Mouse (Mus musculus) MEL (cell line): ENCODE results near the gene Rhobtb3.

Source experiments
- CHD1 ChIP-seq: IDR thresholded peaks from 2 replicates; pipeline ENCODE4 v1.6.1; 2012; ENCODE audit warnings: low read depth, mild to moderate bottlenecking, inconsistent platforms, low read length, improper control_type of control experiment
- CTCF ChIP-seq, 3 experiments: IDR thresholded peaks in 2 of 3; conservative IDR thresholded peaks in 1 of 3; 2 replicates each; pipeline ENCODE4 v1.5.1; 2011 to 2012; ENCODE audit warnings: low read length in 3 of 3, low read depth in 2 of 3, mild to moderate bottlenecking in 2 of 3, improper control_type of control experiment in 1 of 3, inconsistent platforms in 1 of 3, mixed read lengths in 1 of 3, moderate library complexity in 1 of 3; ENCODE audit not compliant: control insufficient read depth in 1 of 3, insufficient read depth in 1 of 3, poor library complexity in 1 of 3, severe bottlenecking in 1 of 3
- E2F4 ChIP-seq: IDR thresholded peaks from 2 replicates; pipeline ENCODE4 v1.6.1; 2011; ENCODE audit warnings: low read depth, low read length, improper control_type of control experiment, borderline replicate concordance
- EP300 ChIP-seq, 2 experiments: IDR thresholded peaks; 2 replicates each; pipeline ENCODE4 v1.6.1; 2011; ENCODE audit warnings: improper control_type of control experiment in 2 of 2, low read length in 2 of 2, low read depth in 1 of 2, mild to moderate bottlenecking in 1 of 2
- GABPA ChIP-seq: IDR thresholded peaks from 2 replicates; pipeline ENCODE4 v1.6.1; 2012; ENCODE audit warnings: low read depth, mild to moderate bottlenecking, inconsistent platforms, low read length, improper control_type of control experiment, moderate library complexity
- JUND ChIP-seq: IDR thresholded peaks from 2 replicates; pipeline ENCODE4 v1.6.1; 2011; ENCODE audit warnings: low read depth, mild to moderate bottlenecking, improper control_type of control experiment, low read length
- MAFK ChIP-seq: IDR thresholded peaks from 2 replicates; pipeline ENCODE4 v1.6.1; 2011; ENCODE audit warnings: low read depth, mild to moderate bottlenecking, low read length, improper control_type of control experiment, borderline replicate concordance
- MAX ChIP-seq: IDR thresholded peaks from 2 replicates; pipeline ENCODE4 v1.6.1; 2011; ENCODE audit warnings: low read length, improper control_type of control experiment
- NRF1 ChIP-seq: IDR thresholded peaks from 2 replicates; pipeline ENCODE4 v1.6.1; 2014; ENCODE audit warnings: low read depth, mild to moderate bottlenecking, inconsistent platforms, low read length, improper control_type of control experiment, moderate library complexity; ENCODE audit not compliant: poor library complexity, insufficient read depth, severe bottlenecking
- POLR2A ChIP-seq, 2 experiments: IDR thresholded peaks; 2 replicates each; pipeline ENCODE4 v1.6.1; 2011 to 2012; ENCODE audit warnings: low read length in 2 of 2, mild to moderate bottlenecking in 2 of 2, control low read depth in 1 of 2, improper control_type of control experiment in 1 of 2, low read depth in 1 of 2, moderate library complexity in 1 of 2; ENCODE audit not compliant: control insufficient read depth in 1 of 2, insufficient read depth in 1 of 2, poor library complexity in 1 of 2
- RCOR1 ChIP-seq: IDR thresholded peaks from 2 replicates; pipeline ENCODE4 v1.6.1; 2012; ENCODE audit warnings: low read depth, mild to moderate bottlenecking, inconsistent platforms, low read length, improper control_type of control experiment
- UBTF ChIP-seq: IDR thresholded peaks from 2 replicates; pipeline ENCODE4 v1.6.1; 2012; ENCODE audit warnings: low read depth, mild to moderate bottlenecking, inconsistent platforms, low read length, improper control_type of control experiment, moderate library complexity, borderline replicate concordance; ENCODE audit not compliant: insufficient read depth
- USF1 ChIP-seq: IDR thresholded peaks from 2 replicates; pipeline ENCODE4 v1.6.1; 2014; ENCODE audit warnings: low read depth, mild to moderate bottlenecking, inconsistent platforms, low read length, improper control_type of control experiment, moderate library complexity
- USF2 ChIP-seq, 2 experiments: IDR thresholded peaks; 2 replicates each; pipeline ENCODE4 v1.6.1; 2011 to 2012; ENCODE audit warnings: improper control_type of control experiment in 2 of 2, low read length in 2 of 2, borderline replicate concordance in 1 of 2, inconsistent platforms in 1 of 2, low read depth in 1 of 2, mild to moderate bottlenecking in 1 of 2; ENCODE audit not compliant: insufficient read depth in 1 of 2

DNA sequence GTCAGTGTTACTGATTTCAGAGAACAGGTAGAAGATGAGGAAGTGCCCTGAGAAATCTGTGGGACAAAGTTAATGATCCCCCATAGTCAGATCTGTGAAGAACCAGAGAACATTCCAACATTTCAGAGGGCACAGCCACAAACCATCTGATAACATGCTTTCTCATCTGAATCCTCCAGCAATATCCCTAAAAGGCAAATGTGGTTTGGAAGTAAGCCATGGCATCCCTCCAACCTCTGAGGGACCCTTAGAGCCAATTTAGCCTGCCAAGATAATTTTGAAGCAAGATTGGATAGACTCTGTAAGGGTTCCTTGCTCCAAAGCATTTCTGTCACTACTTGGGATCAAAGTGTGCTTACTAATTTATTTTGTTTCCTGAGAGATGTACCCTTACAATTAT is 110.2 kb downstream of the Rhobtb3 start:
- TF ChIP-seq MAFK (no peak), CTCF (IDR thresholded peaks at IDR 0.05 in 2 of 3, conservative IDR thresholded peaks at IDR 0.05 in 1 of 3; ENCODE audit: control insufficient read depth in 1 of 3, insufficient read depth in 1 of 3, low read depth in 2 of 3, low read length in 3 of 3, poor library complexity in 1 of 3, severe bottlenecking in 1 of 3) (no peak), JUND (no peak), UBTF (no peak), MAX (no peak), USF2 (IDR thresholded peaks at IDR 0.05; ENCODE audit: borderline replicate concordance in 1 of 2, insufficient read depth in 1 of 2, low read depth in 1 of 2, low read length in 2 of 2) (no peak), EP300 (IDR thresholded peaks at IDR 0.05; ENCODE audit: low read depth in 1 of 2, low read length in 2 of 2) (0 out of 4 replicates have a peak, but pooled peaks of 1 of the 2 experiments have one; percentile 16), GABPA (no peak), CHD1 (no peak), POLR2A (IDR thresholded peaks at IDR 0.05; ENCODE audit: control insufficient read depth in 1 of 2, insufficient read depth in 1 of 2, low read depth in 1 of 2, low read length in 2 of 2, poor library complexity in 1 of 2) (no peak), NRF1 (no peak), RCOR1 (no peak), USF1 (no peak), E2F4 (no peak)
